Mouse (Mus musculus): ENCODE data around the gene Serpina3m.
"Not testable (repeated sequence)": the region's sequence is repeated elsewhere in the genome, so short reads cannot be mapped to it uniquely, and the experiment has no call there.

Serpina3m gene

DNA sequence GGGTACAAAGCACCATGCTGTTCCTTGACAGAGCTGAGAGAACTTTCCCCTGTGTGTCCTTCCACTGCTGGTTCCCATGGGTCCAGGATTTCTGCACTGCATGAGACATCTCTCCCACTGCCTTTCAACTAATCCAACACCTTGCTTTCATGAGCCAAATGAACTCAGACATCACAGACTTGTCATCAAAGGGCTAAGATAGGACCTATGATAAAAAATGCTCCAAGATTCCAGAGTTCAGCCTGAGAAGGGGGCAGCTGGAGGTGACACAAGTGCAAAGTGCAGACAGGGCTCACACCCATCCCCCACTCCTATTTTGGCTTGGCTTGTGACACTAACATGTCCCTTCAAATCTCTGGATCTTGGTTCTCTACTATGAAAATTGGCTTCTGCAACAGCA lies 50.2 kb downstream of the Serpina3m start:
- no peak for DNase-seq (ENCODE audit: low read depth)

DNA sequence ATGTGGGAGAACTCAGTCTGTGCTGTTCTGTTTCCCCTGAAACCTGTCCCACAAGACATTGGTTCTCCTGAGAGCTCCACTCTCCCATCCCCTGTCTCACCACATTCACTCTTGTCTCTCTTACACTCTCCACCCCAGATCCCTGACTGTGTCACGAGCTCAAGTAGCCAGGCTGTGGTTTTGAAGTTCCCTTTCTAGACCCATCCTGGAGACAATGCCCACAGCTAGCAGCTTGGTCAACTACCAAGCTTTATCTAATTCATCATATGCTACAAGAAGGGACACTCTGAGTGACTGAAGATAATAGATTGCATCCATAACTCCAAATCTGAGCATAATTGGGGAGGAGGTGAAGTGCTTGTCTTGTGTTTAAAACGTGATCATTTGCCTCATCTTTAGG lies 52.8 kb downstream of the Serpina3m start:
- not testable (repeated sequence) for DNase-seq (ENCODE audit: low read depth)

DNA sequence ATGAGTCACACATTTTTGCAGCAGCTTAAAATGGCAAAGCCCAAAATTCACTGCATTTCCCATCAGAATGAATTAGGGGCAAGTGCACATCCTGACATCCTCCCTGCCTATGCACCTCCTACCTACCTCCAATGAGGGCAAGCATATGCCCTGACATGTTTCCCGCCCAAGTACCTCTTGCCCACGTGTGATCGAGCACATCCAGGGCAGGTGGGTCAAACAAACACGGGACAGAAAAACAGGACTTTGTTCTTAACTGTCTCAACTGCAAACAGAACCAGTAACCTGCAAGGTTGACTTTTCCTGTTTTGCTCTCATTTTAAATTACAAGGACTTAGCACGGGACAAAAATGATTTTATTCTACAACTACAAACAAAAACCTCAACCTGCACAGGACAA lies 65.7 kb downstream of the Serpina3m start:
- no peak for DNase-seq (ENCODE audit: low read depth)

DNA sequence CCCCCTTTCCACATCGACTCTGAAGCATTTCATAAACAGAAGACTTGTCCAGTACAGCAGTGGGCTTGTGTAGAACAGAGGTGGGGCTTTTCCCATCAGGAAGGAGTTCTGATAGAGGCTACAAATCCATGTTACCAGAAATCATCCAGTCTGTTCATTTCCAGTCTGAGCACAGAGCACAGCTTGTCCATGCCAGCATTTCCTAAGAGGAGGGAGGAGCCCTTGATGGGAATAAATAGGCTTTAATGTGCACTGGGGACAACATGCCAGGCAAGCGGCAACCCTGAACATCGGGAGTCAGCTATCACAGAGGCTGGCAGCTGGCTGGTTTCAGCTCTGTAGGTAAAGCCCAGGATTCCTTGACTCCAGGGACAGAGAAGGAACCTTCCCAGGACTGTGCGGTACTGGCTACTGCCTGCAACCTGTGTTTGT lies 68.2 kb downstream of the Serpina3m start, which contains the start of gene Serpina3n:
Serpina3n (plus strand) TSS at position 276 of the 432 bp plus-strand sequence.
- DNase-seq (ENCODE audit: low read depth): peak; percentile 41

DNA sequence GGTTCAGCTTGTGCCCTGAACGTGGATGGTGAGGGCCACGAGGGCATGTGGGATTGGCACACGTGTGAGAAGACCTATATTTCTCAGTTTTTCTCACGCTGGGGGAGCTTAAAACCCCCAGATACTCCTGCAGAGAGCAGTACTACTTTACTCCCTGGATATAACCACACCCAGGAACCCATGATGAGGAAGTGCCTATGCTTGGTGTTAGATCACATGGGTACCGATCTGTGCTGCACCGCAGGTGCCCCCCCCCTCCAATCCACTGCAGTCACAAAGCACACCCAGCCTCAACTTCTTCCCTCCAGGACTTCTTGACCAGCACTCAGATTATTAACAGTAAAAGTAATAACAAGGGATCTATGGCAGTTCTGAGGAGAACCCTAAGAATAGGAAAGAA lies 74.2 kb downstream of the Serpina3m start:
- DNase-seq (ENCODE audit: low read depth): no peak

DNA sequence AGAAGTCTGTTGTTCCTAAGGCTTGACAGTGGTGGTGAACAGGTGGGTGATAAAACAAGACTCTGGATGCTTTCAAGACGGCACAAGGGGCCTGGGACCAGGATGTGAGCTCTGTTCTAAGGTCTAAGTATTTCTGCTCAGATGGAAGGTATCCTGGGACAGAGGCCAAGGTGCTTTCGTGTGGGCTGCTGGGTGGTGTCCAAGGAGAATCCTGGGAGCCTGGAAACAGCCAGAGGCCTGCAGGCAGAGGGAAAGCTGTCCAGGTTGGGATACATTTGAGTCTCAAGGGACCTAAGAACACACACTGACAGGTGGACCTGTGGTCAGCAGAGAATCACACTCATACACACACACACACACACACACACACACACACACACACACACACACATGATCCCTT lies 76.3 kb downstream of the Serpina3m start:
- no peak for DNase-seq (ENCODE audit: low read depth)

DNA sequence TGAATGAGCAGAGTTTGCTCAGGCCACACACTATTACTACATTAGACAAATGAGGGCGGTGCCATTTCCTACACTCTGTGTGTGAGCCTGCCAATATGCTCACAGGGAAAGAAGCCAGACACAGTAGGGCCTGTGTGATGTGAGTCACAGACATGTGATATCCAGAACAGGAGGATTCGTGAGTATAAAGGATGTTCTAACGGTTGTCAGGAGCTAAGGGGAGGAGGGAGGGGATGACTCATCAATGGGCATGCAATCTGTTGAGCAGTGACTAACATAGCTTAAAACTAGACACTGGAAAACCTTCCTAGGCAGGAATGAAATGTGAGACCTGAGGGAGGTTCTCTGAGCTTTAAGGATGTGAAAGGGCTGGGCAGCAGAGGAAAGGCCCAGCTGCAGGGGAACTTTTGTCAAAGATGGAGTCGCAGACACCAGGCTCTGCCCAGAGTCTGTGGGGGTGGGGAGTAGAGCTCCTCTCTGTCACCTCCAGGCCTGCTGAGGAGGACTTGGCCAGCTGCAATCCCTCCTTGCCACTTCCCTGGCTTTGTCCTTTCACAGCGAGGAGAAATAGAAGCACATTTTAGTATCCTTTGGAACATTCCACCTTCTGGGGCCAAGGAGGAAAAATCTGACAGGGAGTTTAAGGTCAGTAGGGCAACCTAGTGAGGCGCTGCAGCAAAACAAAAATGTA lies 77.5 kb downstream of the Serpina3m start:
- peak; percentile 89 for DNase-seq (ENCODE audit: low read depth)

DNA sequence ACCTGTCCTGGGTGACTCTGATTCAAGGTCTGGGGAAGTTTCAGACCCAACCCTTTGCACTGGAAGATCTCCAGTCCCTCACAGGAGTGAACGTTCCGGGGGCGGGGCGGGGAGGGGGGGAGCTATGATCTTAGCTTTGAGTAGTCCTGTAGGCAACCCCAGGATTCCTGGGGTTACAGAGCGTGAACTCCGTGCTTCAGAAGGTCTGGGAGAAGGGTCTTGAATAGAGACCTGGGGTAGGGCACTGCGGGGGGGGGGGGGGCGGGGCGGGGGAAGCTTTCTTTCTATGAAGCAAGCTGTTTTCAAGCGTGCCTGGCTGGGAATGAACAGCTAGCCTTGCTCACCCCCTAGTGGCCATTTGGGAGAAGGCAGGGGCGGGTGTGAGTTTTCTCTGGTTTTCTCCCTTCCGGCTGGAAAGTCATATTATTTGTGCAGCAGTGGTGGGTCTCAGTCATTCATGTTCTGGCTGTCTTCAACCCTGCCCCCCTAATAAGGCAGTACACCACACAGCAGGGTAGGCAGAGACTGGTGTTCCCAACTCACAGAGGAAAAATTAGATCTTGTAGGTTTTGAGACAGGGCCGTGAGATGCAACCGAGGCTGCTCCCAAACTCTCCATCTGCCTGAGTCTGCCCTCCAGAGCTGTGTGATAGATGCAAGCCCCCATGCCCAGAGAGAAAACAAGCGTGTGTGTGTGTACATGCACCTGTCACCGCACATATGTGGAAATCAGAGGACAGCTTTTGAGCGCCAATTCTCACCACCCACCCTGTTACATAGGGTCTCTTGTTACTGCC lies 80.3 kb downstream of the Serpina3m start:
- peak; percentile 90 for DNase-seq (ENCODE audit: low read depth)

DNA sequence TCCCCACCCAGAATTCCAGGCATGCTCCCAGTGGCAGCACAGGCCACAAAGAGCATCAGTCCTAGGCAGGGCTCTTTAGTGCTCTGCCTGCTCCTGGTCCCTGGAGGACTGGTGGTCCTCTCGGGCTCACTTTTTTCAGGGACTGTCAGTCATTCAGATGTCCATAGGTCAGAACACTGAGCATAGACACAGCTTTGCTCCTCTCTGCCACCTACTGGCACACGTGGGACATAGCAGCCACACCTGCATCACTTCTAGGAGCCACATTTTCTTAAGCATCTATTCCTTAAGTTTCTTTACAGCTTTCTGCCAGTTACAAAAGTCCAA lies 80.8 kb downstream of the Serpina3m start:
- peak; percentile 39 for DNase-seq (ENCODE audit: low read depth)

DNA sequence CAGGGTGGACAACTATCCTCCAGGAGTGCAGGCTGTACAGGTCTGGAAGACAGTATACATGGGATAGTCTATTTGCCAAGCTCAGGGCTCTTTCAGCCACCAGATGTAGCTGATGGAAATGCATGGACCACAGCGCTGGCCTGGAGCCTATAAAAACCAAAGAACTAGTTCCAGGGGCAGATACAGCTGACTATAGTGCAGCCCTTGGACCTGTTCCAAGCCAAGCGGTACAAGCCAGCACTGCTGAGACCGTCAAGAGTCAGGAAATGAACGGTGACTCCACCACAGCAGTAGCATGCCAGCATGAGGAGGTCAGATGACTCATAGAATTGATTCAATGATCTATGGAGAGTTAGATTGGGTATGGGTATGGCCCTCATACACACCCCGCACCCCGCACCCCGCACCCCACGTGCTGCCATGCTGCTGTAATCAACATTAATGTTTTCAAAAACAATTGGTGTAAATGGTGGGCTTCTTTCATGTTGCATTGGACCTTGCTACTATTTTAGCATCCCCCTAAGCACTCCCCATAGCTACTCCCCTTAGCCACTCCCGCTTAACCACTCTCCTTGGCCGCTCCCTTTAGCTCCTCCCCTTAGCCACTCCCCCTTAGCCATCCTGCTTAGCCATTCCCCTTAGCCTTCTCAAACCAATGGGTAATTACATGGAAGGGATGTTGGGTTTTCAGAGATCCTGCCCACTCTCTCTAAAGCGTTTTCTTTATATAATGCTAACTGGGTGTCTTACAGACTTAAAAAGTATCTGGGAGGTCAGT lies 84.5 kb downstream of the Serpina3m start:
- DNase-seq (ENCODE audit: low read depth): peak; percentile 36

DNA sequence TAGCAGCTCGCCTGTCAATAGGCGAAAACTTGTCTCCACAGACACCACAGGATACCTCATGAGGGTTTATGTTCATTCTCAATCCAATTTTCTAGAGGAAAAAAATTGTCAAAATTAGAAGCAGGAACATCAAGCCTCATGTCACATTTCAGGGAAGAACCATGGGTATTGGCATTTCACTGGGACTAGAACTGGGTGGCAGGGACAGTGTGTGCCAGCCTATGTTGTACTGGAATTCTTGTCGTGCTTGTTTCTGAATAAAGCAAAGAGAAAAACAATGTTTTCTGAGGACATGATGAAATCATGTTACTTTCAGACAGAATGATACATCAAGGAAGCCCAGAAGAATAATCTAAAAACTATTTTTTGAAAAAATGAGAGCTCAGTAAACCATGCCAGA lies 87.3 kb downstream of the Serpina3m start:
- no peak for DNase-seq (ENCODE audit: low read depth)

DNA sequence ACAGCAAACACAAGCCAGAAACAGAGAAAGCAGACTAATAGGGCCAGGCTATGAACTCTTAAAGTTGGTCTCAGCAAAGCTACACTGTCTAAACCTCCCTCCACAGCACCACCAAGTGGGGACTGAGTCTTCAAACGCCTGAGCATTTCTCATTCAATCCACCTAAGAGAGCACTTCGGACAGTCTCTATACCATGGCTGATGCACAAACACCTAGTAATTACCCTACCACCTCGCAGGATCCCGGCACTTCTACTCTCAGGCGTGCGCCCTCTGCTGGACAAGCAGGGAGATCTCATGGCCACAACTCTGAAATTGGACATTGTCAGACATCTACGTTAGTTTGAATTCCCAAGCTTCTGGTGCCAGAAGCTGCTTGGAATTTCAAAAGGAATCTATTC lies 88.6 kb downstream of the Serpina3m start:
- peak; percentile 57 for DNase-seq (ENCODE audit: low read depth)

DNA sequence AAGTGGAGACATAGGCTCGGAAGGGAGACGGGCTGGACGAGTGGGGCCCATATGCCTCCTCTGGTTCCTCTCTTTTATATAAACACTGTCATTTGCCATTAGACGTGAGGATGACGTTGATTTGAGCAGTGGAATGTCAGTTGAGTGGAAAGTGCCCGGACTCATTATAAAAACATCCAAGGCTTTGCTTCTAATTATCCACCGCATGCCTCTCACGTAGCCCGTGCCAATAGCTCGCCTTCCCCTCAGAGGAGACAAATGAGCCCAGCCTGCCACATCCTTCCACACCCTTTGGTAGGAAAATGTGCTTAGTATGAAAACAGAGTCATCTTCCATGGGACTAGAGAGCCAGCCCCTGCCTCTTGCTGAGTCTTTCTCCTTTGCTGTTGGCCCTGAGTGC lies 93.1 kb downstream of the Serpina3m start:
- no peak for DNase-seq (ENCODE audit: low read depth)

DNA sequence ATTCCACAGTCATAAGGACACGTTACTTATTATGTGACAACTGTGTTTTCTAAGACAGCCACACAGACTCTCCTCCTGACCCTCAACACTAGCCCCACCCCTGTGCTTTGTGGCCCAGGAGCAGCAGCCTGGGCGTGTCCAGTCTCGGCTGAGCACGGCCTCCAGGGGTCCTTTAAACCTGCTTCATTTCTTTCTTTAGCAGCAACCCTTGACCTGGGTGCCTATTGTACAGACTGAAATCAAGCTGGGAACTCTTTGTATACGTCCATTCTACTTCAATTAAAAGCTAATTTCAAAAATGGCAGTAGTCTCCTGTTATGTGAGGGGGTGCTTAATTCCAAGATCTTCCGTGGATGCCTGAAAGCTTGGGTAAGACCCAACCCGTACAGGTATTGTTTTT lies 94.9 kb downstream of the Serpina3m start:
- DNase-seq (ENCODE audit: low read depth): no peak

DNA sequence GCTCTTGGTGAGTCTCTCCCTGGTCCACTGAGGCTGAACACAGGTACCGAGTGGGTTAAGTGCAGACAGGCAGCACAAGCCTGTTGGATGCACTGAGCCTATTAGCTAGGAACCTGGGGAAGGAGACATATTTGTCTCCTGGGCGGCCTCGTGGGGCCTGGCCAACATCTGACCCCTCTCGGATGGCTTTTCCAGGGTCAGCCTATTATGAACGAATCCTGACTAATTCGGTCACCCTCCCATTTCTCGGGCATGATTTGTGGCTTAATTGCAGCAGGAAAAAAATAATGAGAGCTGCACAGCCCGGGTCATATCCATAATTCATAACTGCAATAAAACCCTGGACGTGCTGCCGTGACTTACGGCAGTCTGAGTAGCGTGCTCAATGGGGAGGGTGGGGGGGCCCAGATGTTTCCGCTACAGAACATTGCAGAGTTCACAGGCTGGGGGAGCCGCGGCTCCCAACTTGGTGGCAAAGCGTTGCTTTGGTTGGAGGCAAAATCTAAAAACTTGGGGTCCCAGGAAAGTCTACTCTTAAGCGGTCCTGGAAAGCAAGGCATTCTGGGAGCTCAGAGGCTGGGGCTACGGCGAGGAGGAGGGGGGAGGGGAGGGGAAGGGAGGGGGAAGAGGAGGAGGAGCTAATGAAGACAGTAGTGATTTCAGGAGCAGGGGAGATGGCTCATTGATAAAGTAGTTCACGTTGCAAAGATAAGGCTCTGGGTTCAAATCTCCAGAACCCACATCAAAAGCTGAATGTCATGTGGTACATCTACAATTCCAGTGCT lies 95.9 kb downstream of the Serpina3m start:
- no peak for DNase-seq (ENCODE audit: low read depth)

DNA sequence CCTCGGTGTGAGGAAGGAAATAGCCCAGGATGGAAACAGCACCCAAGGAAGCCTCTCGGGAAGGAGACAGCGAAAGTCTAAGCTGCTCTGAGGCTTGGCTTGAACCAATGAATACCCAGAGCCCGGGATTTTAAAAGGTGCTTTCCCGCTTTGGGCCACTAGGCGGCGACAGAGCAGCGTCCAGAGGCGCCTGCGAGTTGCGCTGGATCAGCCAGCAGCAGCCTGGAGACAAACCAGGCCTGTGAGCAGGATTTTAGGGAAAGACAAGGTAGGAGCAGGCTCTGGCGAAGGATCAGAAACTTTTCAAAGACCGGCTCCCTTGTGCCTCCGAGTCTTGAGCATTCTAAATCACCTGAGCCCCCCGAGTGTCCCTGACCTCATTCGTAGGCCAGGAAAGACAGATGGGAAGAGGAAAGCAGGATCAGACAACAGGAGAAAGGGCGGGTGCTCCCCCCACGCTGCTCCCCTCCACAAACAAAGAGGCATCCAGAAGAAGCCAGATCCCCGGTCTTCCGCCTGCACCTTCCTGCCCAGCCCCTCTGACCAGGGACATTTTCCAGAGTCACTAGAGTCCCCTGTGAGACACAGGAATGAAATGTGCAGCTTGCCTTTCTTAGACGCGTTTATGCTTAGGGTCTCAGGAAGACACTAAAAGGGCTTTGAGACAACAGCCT lies 101.9 kb downstream of the Serpina3m start:
- DNase-seq (ENCODE audit: low read depth): peak; percentile 89

DNA sequence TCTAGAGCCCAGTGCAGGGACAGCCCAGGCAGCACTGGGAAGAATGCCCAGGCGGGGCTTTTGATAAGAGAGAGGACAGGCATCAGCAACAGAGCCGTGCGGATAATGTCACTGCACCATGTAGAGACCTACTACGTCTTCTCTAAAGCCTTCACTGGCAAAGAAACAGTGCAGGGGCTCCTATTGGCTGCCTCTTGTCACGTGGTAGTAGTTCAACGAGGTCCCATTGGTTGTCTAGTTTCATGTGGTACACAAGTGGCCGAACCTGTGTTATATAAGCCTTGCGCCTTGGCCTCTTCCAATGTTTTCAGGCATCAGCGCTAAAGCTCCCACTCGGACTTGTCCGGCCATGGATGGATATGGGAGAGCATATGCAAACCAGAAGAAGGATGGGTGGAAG lies 105.4 kb downstream of the Serpina3m start:
- DNase-seq (ENCODE audit: low read depth): no peak

Measured in NIH3T3 (cell line).